Mouse (Mus musculus): ENCODE measurements at regions not wholly inside any gene's neighbourhood (a gene's known extent, or its start where the extent isn't known, plus 50 kb on each side); places are given as distances from the start of the nearest gene placed in this dataset.

DNA sequence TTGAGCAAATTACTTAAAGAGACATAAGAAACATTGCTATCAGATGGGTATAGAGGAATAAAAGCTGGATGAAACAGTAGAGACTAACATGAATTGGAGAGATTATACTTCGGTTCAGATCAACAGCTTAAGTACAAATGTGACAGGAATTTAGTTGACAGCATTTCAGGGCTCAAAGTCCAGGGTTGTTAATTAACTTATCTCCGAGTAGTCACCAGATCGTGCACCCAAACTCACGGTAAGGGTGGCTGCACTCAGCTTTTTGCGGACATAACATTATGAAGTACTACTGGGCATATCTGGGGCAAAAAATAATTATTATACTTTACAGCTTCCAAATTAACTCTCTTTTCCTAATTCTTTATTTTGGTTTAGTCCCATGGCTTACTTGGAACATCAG lies 1409.3 kb upstream of the A1bg start:
- no peaks in the 10 kb centered on the region for H3K9me3 ChIP-seq (ENCODE audit: low read length)
- 62% methylated on average over 5 of the region's 5 CpGs for WGBS (ENCODE audit: insufficient replicate concordance)
- peaks cover 25% of the 10 kb centered on the region for H3K4me1 ChIP-seq (ENCODE audit: insufficient read depth)
- TF ChIP-seq CTCF (IDR thresholded peaks at IDR 0.05; ENCODE audit: low read depth) (no peak), EP300 (IDR thresholded peaks at IDR 0.05; ENCODE audit: low read depth) (0 out of 2 replicates have a peak, but pooled peaks have one; percentile 23)
- no peaks in the 10 kb centered on the region for H3K27me3 ChIP-seq (ENCODE audit: insufficient read depth, low read length)
- no peak for DNase-seq
- ATAC-seq: no peak
- no peak overlapping the region for H3K4me3 ChIP-seq (ENCODE audit: low read depth, low read length)
- peak overlapping the region; percentile 74 for H3K27ac ChIP-seq (ENCODE audit: low read depth)
- no peak overlapping the region for H3K9ac ChIP-seq (replicated peaks)
- H3K36me3 ChIP-seq (replicated peaks; ENCODE audit: insufficient read depth, low read length): no peaks in the 10 kb centered on the region
- H3K4me2 ChIP-seq (ENCODE audit: low read depth, low read length): no peak overlapping the region

DNA sequence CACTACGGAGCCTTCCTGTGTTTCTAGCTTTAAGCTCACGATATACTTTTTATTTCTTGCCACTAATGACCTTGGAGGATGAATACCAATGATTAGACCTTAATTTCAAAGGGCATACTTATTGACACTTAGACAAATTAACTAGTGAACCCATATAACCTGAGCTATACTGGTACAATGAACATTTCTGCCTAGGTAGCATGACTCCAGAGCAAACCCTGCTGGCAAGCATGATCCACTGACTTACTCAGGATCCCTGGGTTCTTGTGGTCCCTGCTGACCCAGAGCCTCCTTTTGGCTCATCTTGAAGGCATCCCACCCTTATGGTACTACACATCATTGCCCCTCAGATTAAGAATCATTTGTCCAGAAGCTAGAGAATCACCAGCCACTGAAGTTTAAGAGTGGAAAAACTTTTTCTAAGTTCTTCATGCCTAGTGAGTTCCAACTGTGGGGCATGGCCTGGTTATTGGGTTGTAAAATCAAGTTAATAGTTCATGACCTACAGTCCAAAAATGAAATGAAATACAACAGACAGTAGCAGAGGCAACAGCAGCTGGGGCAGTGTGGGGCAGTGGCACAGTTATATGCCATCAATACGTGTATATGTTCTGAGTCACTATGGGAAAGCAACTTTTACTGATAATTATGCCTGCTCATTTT lies 1408.5 kb upstream of the A1bg start:
- no peaks in the 10 kb centered on the region for H3K9me3 ChIP-seq (ENCODE audit: low read length)
- no peak overlapping the region for H3K4me3 ChIP-seq (ENCODE audit: low read depth, low read length)
- peak overlapping the region; percentile 69 for H3K27ac ChIP-seq (ENCODE audit: low read depth)
- no peaks in the 10 kb centered on the region for H3K36me3 ChIP-seq (replicated peaks; ENCODE audit: insufficient read depth, low read length)
- ATAC-seq: no peak
- no peaks in the 10 kb centered on the region for H3K27me3 ChIP-seq (ENCODE audit: insufficient read depth, low read length)
- no peak for DNase-seq
- WGBS (ENCODE audit: insufficient replicate concordance): 66% methylated on average over 3 of the region's 3 CpGs
- H3K4me1 ChIP-seq (ENCODE audit: insufficient read depth): peaks cover 25% of the 10 kb centered on the region
- H3K9ac ChIP-seq (replicated peaks): no peak overlapping the region
- TF ChIP-seq EP300 (IDR thresholded peaks at IDR 0.05; ENCODE audit: low read depth) (0 out of 2 replicates have a peak, but pooled peaks have one; percentile 18), CTCF (IDR thresholded peaks at IDR 0.05; ENCODE audit: low read depth) (peak; percentile 67)
- no peak overlapping the region for H3K4me2 ChIP-seq (ENCODE audit: low read depth, low read length)

DNA sequence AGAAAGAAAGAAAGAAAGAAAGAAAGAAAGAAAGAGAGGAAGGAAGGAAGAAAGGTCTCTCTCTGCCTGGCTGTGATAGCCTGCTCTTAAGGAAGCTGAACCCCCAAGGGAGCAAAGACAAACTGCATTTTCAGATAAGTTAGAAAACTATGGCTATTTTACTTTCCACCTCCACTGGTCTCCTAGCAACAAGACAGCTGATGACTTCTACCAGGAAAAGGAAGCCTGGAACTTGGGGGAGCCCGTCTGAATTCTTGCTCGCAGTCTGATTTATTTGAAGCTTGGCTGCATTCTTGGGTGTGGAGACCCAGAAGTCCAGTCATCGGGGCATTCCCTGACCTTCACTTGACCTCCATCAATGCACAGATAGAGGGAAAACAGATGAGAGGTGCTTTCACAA lies 1406.1 kb upstream of the A1bg start:
- Histone ChIP-seq H3K9me3 (ENCODE audit: low read length) (no peaks in the 10 kb centered on the region), H3K9ac (replicated peaks) (peak overlapping the region; percentile 48; the same call in 1 of the 2 replicates), H3K4me1 (ENCODE audit: insufficient read depth) (peaks cover 20% of the 10 kb centered on the region), H3K27ac (ENCODE audit: low read depth) (peak overlapping the region; percentile 85), H3K36me3 (replicated peaks; ENCODE audit: insufficient read depth, low read length) (no peaks in the 10 kb centered on the region), H3K4me2 (ENCODE audit: low read depth, low read length) (peak overlapping the region; percentile 61), H3K4me3 (ENCODE audit: low read depth, low read length) (peak overlapping the region; percentile 25; the same call in 1 of the 2 replicates), H3K27me3 (ENCODE audit: insufficient read depth, low read length) (no peaks in the 10 kb centered on the region)
- DNase-seq: no peak
- TF ChIP-seq EP300 (IDR thresholded peaks at IDR 0.05; ENCODE audit: low read depth) (no peak), CTCF (IDR thresholded peaks at IDR 0.05; ENCODE audit: low read depth) (no peak)
- 14% methylated on average over 3 of the region's 3 CpGs for WGBS (ENCODE audit: insufficient replicate concordance)
- no peak for ATAC-seq

- WGBS (ENCODE audit: insufficient replicate concordance): 19% methylated on average over 9 of the region's 9 CpGs
Observed at GRCm38 (mm10) chr15:62328305-62328881, 1405.6 kb upstream of the A1bg start.

DNA sequence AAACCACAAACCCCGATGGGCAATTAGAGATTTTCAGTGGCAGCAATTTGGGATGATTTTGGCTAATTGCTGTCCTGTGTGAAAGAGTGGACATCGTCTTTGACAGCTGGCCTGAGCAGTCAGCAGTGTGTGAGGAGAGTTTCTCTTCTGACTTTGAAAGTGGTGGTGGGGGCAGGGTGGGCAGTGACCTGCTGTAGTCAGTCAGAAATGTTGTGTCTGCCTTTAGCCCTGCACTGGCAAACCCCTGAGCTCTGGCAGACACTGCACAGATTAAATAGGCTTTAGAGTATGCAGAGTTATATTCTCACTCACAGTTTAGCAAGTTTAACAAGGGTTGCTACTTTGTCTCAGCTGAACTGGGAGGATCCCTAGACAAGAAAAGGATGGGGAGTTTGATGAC lies 1404.7 kb upstream of the A1bg start:
- peak overlapping the region; percentile 85 for H3K27ac ChIP-seq (ENCODE audit: low read depth)
- H3K4me2 ChIP-seq (ENCODE audit: low read depth, low read length): no peak overlapping the region
- DNase-seq (no peak), ATAC-seq (no peak)
- WGBS (ENCODE audit: insufficient replicate concordance): 72% methylated on average over 2 of the region's 2 CpGs
- no peak overlapping the region for H3K9ac ChIP-seq (replicated peaks)
- TF ChIP-seq EP300 (IDR thresholded peaks at IDR 0.05; ENCODE audit: low read depth): no peak
- no peak for TF ChIP-seq CTCF (IDR thresholded peaks at IDR 0.05; ENCODE audit: low read depth)
- no peak overlapping the region for H3K4me3 ChIP-seq (ENCODE audit: low read depth, low read length)
- no peaks in the 10 kb centered on the region for H3K27me3 ChIP-seq (ENCODE audit: insufficient read depth, low read length)
- H3K36me3 ChIP-seq (replicated peaks; ENCODE audit: insufficient read depth, low read length): no peaks in the 10 kb centered on the region
- H3K9me3 ChIP-seq (ENCODE audit: low read length): no peaks in the 10 kb centered on the region
- H3K4me1 ChIP-seq (ENCODE audit: insufficient read depth): peaks cover 20% of the 10 kb centered on the region

More at GRCm38 (mm10) chr15:62328305-62328881, 1405.6 kb upstream of the A1bg start:
- DNase-seq (peak; percentile 59), ATAC-seq (peak; percentile 94)
- peak overlapping the region; percentile 48; the same call in 1 of the 2 replicates for H3K9ac ChIP-seq (replicated peaks)
- peak overlapping the region; percentile 25 for H3K4me3 ChIP-seq (ENCODE audit: low read depth, low read length)
- no peaks in the 10 kb centered on the region for H3K27me3 ChIP-seq (ENCODE audit: insufficient read depth, low read length)
- H3K27ac ChIP-seq (ENCODE audit: low read depth): peak overlapping the region; percentile 85
- peak overlapping the region; percentile 61 for H3K4me2 ChIP-seq (ENCODE audit: low read depth, low read length)
- H3K4me1 ChIP-seq (ENCODE audit: insufficient read depth): peaks cover 20% of the 10 kb centered on the region
- no peaks in the 10 kb centered on the region for H3K9me3 ChIP-seq (ENCODE audit: low read length)
- TF ChIP-seq EP300 (IDR thresholded peaks at IDR 0.05; ENCODE audit: low read depth) (peak; percentile 81), CTCF (IDR thresholded peaks at IDR 0.05; ENCODE audit: low read depth) (peak; percentile 21)
- no peaks in the 10 kb centered on the region for H3K36me3 ChIP-seq (replicated peaks; ENCODE audit: insufficient read depth, low read length)

DNA sequence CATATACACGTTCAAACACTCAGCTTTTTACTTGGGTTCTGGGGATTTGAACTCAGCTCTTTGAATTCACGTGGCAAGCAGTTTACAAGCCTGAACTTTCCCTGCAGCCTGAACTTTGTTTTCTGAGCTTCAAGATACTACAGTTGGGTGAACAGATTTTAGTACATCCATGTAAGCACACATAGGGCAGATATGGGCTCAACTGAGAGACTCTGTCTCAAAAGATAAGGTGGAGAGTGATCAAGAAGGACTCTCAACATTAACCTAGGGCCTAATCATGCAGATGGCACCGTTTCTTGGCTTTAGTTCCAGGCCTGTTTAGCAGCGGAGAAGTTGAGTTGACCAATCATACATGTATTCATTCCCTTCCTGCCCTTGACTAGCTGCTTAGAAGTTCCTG lies 1403.7 kb upstream of the A1bg start:
- ATAC-seq: no peak

More for the DNA sequence above, 1403.7 kb upstream of the A1bg start:
- H3K9me3 ChIP-seq (ENCODE audit: low read length): no peaks in the 10 kb centered on the region
- no peak overlapping the region for H3K9ac ChIP-seq (replicated peaks)
- H3K4me1 ChIP-seq (ENCODE audit: insufficient read depth): peaks cover 20% of the 10 kb centered on the region
- no peak overlapping the region for H3K4me3 ChIP-seq (ENCODE audit: low read depth, low read length)
- no peak overlapping the region for H3K27ac ChIP-seq (ENCODE audit: low read depth)
- no peaks in the 10 kb centered on the region for H3K27me3 ChIP-seq (ENCODE audit: insufficient read depth, low read length)
- WGBS (ENCODE audit: insufficient replicate concordance): 65% methylated on average over 4 of the region's 4 CpGs
- no peaks in the 10 kb centered on the region for H3K36me3 ChIP-seq (replicated peaks; ENCODE audit: insufficient read depth, low read length)
- no peak for DNase-seq
- no peak overlapping the region for H3K4me2 ChIP-seq (ENCODE audit: low read depth, low read length)
- TF ChIP-seq CTCF (IDR thresholded peaks at IDR 0.05; ENCODE audit: low read depth): no peak
- no peak for TF ChIP-seq EP300 (IDR thresholded peaks at IDR 0.05; ENCODE audit: low read depth)
